In genomic region chr9:44326371-44327063, GRCm38 (mm10) we compare ENCODE assay signal across 8 mouse cellular contexts. TPM values are rescaled to one million over a fixed set of nuclear protein-coding genes. Genes with fewer than 3 reads are reported as not detected.
DNase-seq lines count a peak whose midpoint lies in the region; ATAC-seq and TF ChIP-seq lines count a peak whose summit lies in the region.

No protein-coding gene starts in this region.

- H3K4me1 ChIP-seq in bone marrow, adult 2 months (ENCODE audit: control insufficient read depth, insufficient read depth, low read length): peaks cover 3% of the 10 kb centered on the region
- peaks cover 13% of the 10 kb centered on the region for H3K4me1 ChIP-seq in embryonic facial prominence, embryonic 15.5 days
- H3K4me1 ChIP-seq in heart, adult 2 months (ENCODE audit: control insufficient read depth, insufficient read depth, low read length): peaks cover 3% of the 10 kb centered on the region
- peaks cover 7% of the 10 kb centered on the region; the same call in 1 of the 2 replicates for H3K4me1 ChIP-seq in kidney, adult 2 months (ENCODE audit: control insufficient read depth, insufficient read depth, low read length)
- peaks cover 13% of the 10 kb centered on the region for H3K4me1 ChIP-seq in limb, embryonic 12.5 days (replicated peaks)
- H3K4me1 ChIP-seq in midbrain, embryonic 14.5 days (ENCODE audit: control insufficient read depth, insufficient read depth, low read length): peaks cover 12% of the 10 kb centered on the region

- intact Hi-C loops in heart, adult 2 months (cut with DNase I): loop anchor here (2.0 kb wide), 1 partner anchor 22 kb away; the partner anchor contains the start of gene Hinfp

- 0 out of 2 replicates have a peak, but pooled peaks have one; percentile 23 for TF ChIP-seq POLR2A in bone marrow, adult 2 months (IDR thresholded peaks at IDR 0.05; ENCODE audit: borderline replicate concordance, control insufficient read depth, low read depth, low read length)
- TF ChIP-seq POLR2A in heart, adult 2 months (IDR thresholded peaks at IDR 0.05; ENCODE audit: insufficient read depth, low read depth, low read length): peak; percentile 79
- no peak for TF ChIP-seq POLR2A in kidney, adult 2 months (IDR thresholded peaks at IDR 0.05; ENCODE audit: low read depth, low read length)

- H3K4me2 ChIP-seq in embryonic facial prominence, embryonic 15.5 days (replicated peaks): peak overlapping the region; percentile 73
- H3K4me2 ChIP-seq in limb, embryonic 12.5 days: peak overlapping the region; percentile 79
- H3K4me2 ChIP-seq in midbrain, embryonic 14.5 days (ENCODE audit: low read length): peak overlapping the region; percentile 85

- H3K27me3 ChIP-seq in embryonic facial prominence, embryonic 15.5 days: no peaks in the 10 kb centered on the region
- no peaks in the 10 kb centered on the region for H3K27me3 ChIP-seq in heart, adult 2 months (ENCODE audit: control insufficient read depth, insufficient read depth, low read length)
- H3K27me3 ChIP-seq in kidney, adult 2 months (replicated peaks; ENCODE audit: control insufficient read depth, insufficient read depth, low read length): no peaks in the 10 kb centered on the region
- H3K27me3 ChIP-seq in limb, embryonic 12.5 days: no peaks in the 10 kb centered on the region
- no peaks in the 10 kb centered on the region for H3K27me3 ChIP-seq in midbrain, embryonic 14.5 days (ENCODE audit: control insufficient read depth, insufficient read depth, low read length)

- ATAC-seq in embryonic facial prominence, embryonic 15.5 days (ENCODE audit: insufficient number of reproducible peaks, low FRiP score, low TSS enrichment, low read depth): peak; percentile 88
- peak; percentile 87 for ATAC-seq in limb, embryonic 12.5 days (ENCODE audit: insufficient number of reproducible peaks, insufficient read depth, low FRiP score, low TSS enrichment, low read depth)
- peak; percentile 91 for ATAC-seq in midbrain, embryonic 14.5 days (ENCODE audit: low FRiP score, low TSS enrichment)

- peak overlapping the region; percentile 91 for H3K4me3 ChIP-seq in bone marrow, adult 2 months (replicated peaks; ENCODE audit: control insufficient read depth, low read depth, low read length)
- peak overlapping the region; percentile 80 for H3K4me3 ChIP-seq in embryonic facial prominence, embryonic 15.5 days (replicated peaks)
- H3K4me3 ChIP-seq in heart, adult 2 months: peak overlapping the region; percentile 86
- H3K4me3 ChIP-seq in kidney, adult 2 months (ENCODE audit: insufficient read depth, low read depth, low read length): peak overlapping the region; percentile 72
- H3K4me3 ChIP-seq in limb, embryonic 12.5 days (replicated peaks): peak overlapping the region; percentile 75
- H3K4me3 ChIP-seq in midbrain, embryonic 14.5 days (replicated peaks; ENCODE audit: low read depth, low read length): peak overlapping the region; percentile 75

- DNase-seq in 416B (ENCODE audit: low read depth): peak; percentile 95
- peak; percentile 82 to 90 for DNase-seq in heart, adult 2 months
- DNase-seq in kidney, adult 2 months: peak; percentile 95
- peak; percentile 91 for DNase-seq in midbrain, embryonic 14.5 days
- DNase-seq in spleen, adult 18-20 months: peak; percentile 58 to 70

- 0 out of 2 replicates have a peak, but pooled peaks have one; percentile 50 for TF ChIP-seq EP300 in heart, adult 2 months (IDR thresholded peaks at IDR 0.05; ENCODE audit: insufficient read depth, low read depth, low read length)

- peak overlapping the region; percentile 56 for H3K27ac ChIP-seq in bone marrow, adult 2 months (ENCODE audit: control insufficient read depth, insufficient read depth, low read depth, low read length, poor library complexity)
- H3K27ac ChIP-seq in embryonic facial prominence, embryonic 15.5 days (replicated peaks): peak overlapping the region; percentile 94
- H3K27ac ChIP-seq in heart, adult 2 months: peak overlapping the region; percentile 95
- H3K27ac ChIP-seq in kidney, adult 2 months (ENCODE audit: insufficient read depth, low read depth, low read length): peak overlapping the region; percentile 28
- H3K27ac ChIP-seq in limb, embryonic 12.5 days: peak overlapping the region; percentile 95
- peak overlapping the region; percentile 84 for H3K27ac ChIP-seq in midbrain, embryonic 14.5 days (replicated peaks; ENCODE audit: low read depth, low read length)

- under 1% methylated on average over 38 of the region's 38 CpGs for WGBS in bone marrow, adult 2 months
- WGBS in embryonic facial prominence, embryonic 15.5 days: under 1% methylated on average over 38 of the region's 38 CpGs
- under 1% methylated on average over 38 of the region's 38 CpGs for WGBS in heart, adult 2 months
- under 1% methylated on average over 38 of the region's 38 CpGs for WGBS in kidney, adult 2 months
- WGBS in limb, embryonic 12.5 days: under 1% methylated on average over 38 of the region's 38 CpGs
- under 1% methylated on average over 38 of the region's 38 CpGs for WGBS in midbrain, embryonic 14.5 days

- H3K36me3 ChIP-seq in embryonic facial prominence, embryonic 15.5 days: peaks cover 23% of the 10 kb centered on the region
- no peaks in the 10 kb centered on the region for H3K36me3 ChIP-seq in heart, adult 2 months (ENCODE audit: control insufficient read depth, insufficient read depth, low read length)
- no peaks in the 10 kb centered on the region for H3K36me3 ChIP-seq in kidney, adult 2 months (ENCODE audit: control insufficient read depth, insufficient read depth, low read length)
- H3K36me3 ChIP-seq in limb, embryonic 12.5 days: peaks cover 31% of the 10 kb centered on the region
- peaks cover 21% of the 10 kb centered on the region for H3K36me3 ChIP-seq in midbrain, embryonic 14.5 days (ENCODE audit: control insufficient read depth, insufficient read depth, low read length)

- H3K9ac ChIP-seq in embryonic facial prominence, embryonic 15.5 days: peak overlapping the region; percentile 76
- peak overlapping the region; percentile 88 for H3K9ac ChIP-seq in heart, adult 2 months (ENCODE audit: low read depth, low read length)
- H3K9ac ChIP-seq in limb, embryonic 12.5 days (replicated peaks): peak overlapping the region; percentile 88
- peak overlapping the region; percentile 77 for H3K9ac ChIP-seq in midbrain, embryonic 14.5 days (replicated peaks; ENCODE audit: low read length)

- no peaks in the 10 kb centered on the region for H3K9me3 ChIP-seq in embryonic facial prominence, embryonic 15.5 days (replicated peaks)
- H3K9me3 ChIP-seq in limb, embryonic 12.5 days: no peaks in the 10 kb centered on the region
- H3K9me3 ChIP-seq in midbrain, embryonic 14.5 days (ENCODE audit: control insufficient read depth, low read length): no peaks in the 10 kb centered on the region

- TF ChIP-seq CTCF in bone marrow, adult 2 months (IDR thresholded peaks at IDR 0.05; ENCODE audit: control insufficient read depth, insufficient read depth, low read length): no peak
- TF ChIP-seq CTCF in heart, adult 2 months (IDR thresholded peaks at IDR 0.05): no peak
- no peak for TF ChIP-seq CTCF in kidney, adult 2 months (conservative IDR thresholded peaks at IDR 0.05; ENCODE audit: insufficient read depth, insufficient read length, low read depth, low read length)

- H3K79me2 ChIP-seq in heart, adult 2 months (replicated peaks; ENCODE audit: control insufficient read depth, insufficient read depth, low read length): no peaks in the 10 kb centered on the region

RNA-seq across cellular contexts. Expression of gene Dpagt1, which starts 0.7 kb away (rescaled TPM):
- polyA plus RNA-seq in bone marrow, adult 2 months (2011; ENCODE audit: insufficient read depth, insufficient read length, low replicate concordance, missing spikeins): 11.2 and 30.7 TPM in 2 replicates
- polyA plus RNA-seq in embryonic facial prominence, embryonic 15.5 days (2015; fragmentation: Nextera tagmentation; extraction: Ambion mirVana): 31.4 and 37.2 TPM in 2 replicates
- total RNA-seq in heart, adult 2 months (2021): 10 to 100 TPM; 18.9 to 20.6 TPM
- 34.3 and 51.3 TPM in 2 replicates for polyA plus RNA-seq in heart, adult 2 months (2012; rRNA removed)
- polyA plus RNA-seq in kidney, adult 2 months (2012; rRNA removed): 41.9 and 45.8 TPM in 2 replicates
- 38.1 and 38.6 TPM in 2 replicates for polyA plus RNA-seq in limb, embryonic 12.5 days (2016; fragmentation: Nextera tagmentation; extraction: Ambion mirVana)
- polyA plus RNA-seq in midbrain, embryonic 14.5 days (2014; fragmentation: Nextera tagmentation; extraction: Ambion mirVana): 37.0 and 40.5 TPM in 2 replicates

RNA-seq across cellular contexts. Expression of gene C2cd2l, which starts 6.4 kb away (rescaled TPM):
- 14.6 and 17.5 TPM in 2 replicates for polyA plus RNA-seq in bone marrow, adult 2 months (2011; ENCODE audit: insufficient read depth, insufficient read length, low replicate concordance, missing spikeins)
- 9.1 and 10.3 TPM in 2 replicates for polyA plus RNA-seq in embryonic facial prominence, embryonic 15.5 days (2015; fragmentation: Nextera tagmentation; extraction: Ambion mirVana)
- 10 to 100 TPM; 14.4 to 15.7 TPM for total RNA-seq in heart, adult 2 months (2021)
- 20.4 and 29.9 TPM in 2 replicates for polyA plus RNA-seq in heart, adult 2 months (2012; rRNA removed)
- polyA plus RNA-seq in kidney, adult 2 months (2012; rRNA removed): 164 and 194 TPM in 2 replicates
- 7.9 and 8.1 TPM in 2 replicates for polyA plus RNA-seq in limb, embryonic 12.5 days (2016; fragmentation: Nextera tagmentation; extraction: Ambion mirVana)
- 25.2 and 25.5 TPM in 2 replicates for polyA plus RNA-seq in midbrain, embryonic 14.5 days (2014; fragmentation: Nextera tagmentation; extraction: Ambion mirVana)

RNA-seq across cellular contexts. Expression of gene H2afx, which starts 8.0 kb away (rescaled TPM):
- polyA plus RNA-seq in bone marrow, adult 2 months (2011; ENCODE audit: insufficient read depth, insufficient read length, low replicate concordance, missing spikeins): 184 and 201 TPM in 2 replicates
- polyA plus RNA-seq in embryonic facial prominence, embryonic 15.5 days (2015; fragmentation: Nextera tagmentation; extraction: Ambion mirVana): 288 and 326 TPM in 2 replicates
- total RNA-seq in heart, adult 2 months (2021): 10 to 100 TPM; 12.8 TPM
- 12.7 and 14.2 TPM in 2 replicates for polyA plus RNA-seq in heart, adult 2 months (2012; rRNA removed)
- 23.6 and 31.5 TPM in 2 replicates for polyA plus RNA-seq in kidney, adult 2 months (2012; rRNA removed)
- 429 and 481 TPM in 2 replicates for polyA plus RNA-seq in limb, embryonic 12.5 days (2016; fragmentation: Nextera tagmentation; extraction: Ambion mirVana)
- polyA plus RNA-seq in midbrain, embryonic 14.5 days (2014; fragmentation: Nextera tagmentation; extraction: Ambion mirVana): 98.1 and 128 TPM in 2 replicates

RNA-seq across cellular contexts. Expression of gene Hmbs, which starts 17.5 kb away (rescaled TPM):
- polyA plus RNA-seq in bone marrow, adult 2 months (2011; ENCODE audit: insufficient read depth, insufficient read length, low replicate concordance, missing spikeins): 824 and 950 TPM in 2 replicates
- 93.0 and 99.4 TPM in 2 replicates for polyA plus RNA-seq in embryonic facial prominence, embryonic 15.5 days (2015; fragmentation: Nextera tagmentation; extraction: Ambion mirVana)
- 10 to 100 TPM; 39.8 to 49.3 TPM for total RNA-seq in heart, adult 2 months (2021)
- polyA plus RNA-seq in heart, adult 2 months (2012; rRNA removed): 37.8 and 51.3 TPM in 2 replicates
- polyA plus RNA-seq in kidney, adult 2 months (2012; rRNA removed): 47.4 and 49.3 TPM in 2 replicates
- polyA plus RNA-seq in limb, embryonic 12.5 days (2016; fragmentation: Nextera tagmentation; extraction: Ambion mirVana): 123 and 125 TPM in 2 replicates
- polyA plus RNA-seq in midbrain, embryonic 14.5 days (2014; fragmentation: Nextera tagmentation; extraction: Ambion mirVana): 53.5 and 64.7 TPM in 2 replicates

RNA-seq across cellular contexts. Expression of gene Hinfp, which starts 21.0 kb away (rescaled TPM):
- 9.1 and 21.6 TPM in 2 replicates for polyA plus RNA-seq in bone marrow, adult 2 months (2011; ENCODE audit: insufficient read depth, insufficient read length, low replicate concordance, missing spikeins)
- 23.0 and 26.6 TPM in 2 replicates for polyA plus RNA-seq in embryonic facial prominence, embryonic 15.5 days (2015; fragmentation: Nextera tagmentation; extraction: Ambion mirVana)
- total RNA-seq in heart, adult 2 months (2021): 10 to 100 TPM in 1 of 2 experiments, 1 to 10 TPM in 1; 6.9 to 10.2 TPM
- polyA plus RNA-seq in heart, adult 2 months (2012; rRNA removed): 12.6 and 16.0 TPM in 2 replicates
- 14.4 and 17.8 TPM in 2 replicates for polyA plus RNA-seq in kidney, adult 2 months (2012; rRNA removed)
- polyA plus RNA-seq in limb, embryonic 12.5 days (2016; fragmentation: Nextera tagmentation; extraction: Ambion mirVana): 29.1 and 33.2 TPM in 2 replicates
- polyA plus RNA-seq in midbrain, embryonic 14.5 days (2014; fragmentation: Nextera tagmentation; extraction: Ambion mirVana): 15.9 and 24.7 TPM in 2 replicates

Comparison
In these comparisons a context has a peak if more than half of its experiments do, and no peak if none do; other contexts are left out.
1. Peak in every context shown above with its lines: DNase-seq, ATAC-seq, H3K4me3 ChIP-seq and H3K27ac ChIP-seq.
2. H3K27ac ChIP-seq: peak in every context shown above with its lines; median percentile 95 in heart, adult 2 months; 95 in limb, embryonic 12.5 days; 94 in embryonic facial prominence, embryonic 15.5 days; 84 in midbrain, embryonic 14.5 days; 56 in bone marrow, adult 2 months; 28 in kidney, adult 2 months.